Mouse (Mus musculus) MEL (cell line): ENCODE results near the gene Ctnnbl1. TPM values are rescaled to one million over a fixed set of nuclear protein-coding genes. Genes with fewer than 3 reads are reported as not detected.

Source experiments
- DNase-seq: peaks from one replicate; pipeline ENCODE4 v3.0.0; 2011; ENCODE audit warnings: low read depth, low spot score
- H3K27ac ChIP-seq: 2 replicates; pipeline ENCODE4 v1.5.1; 2012; ENCODE audit warnings: low read depth, mild to moderate bottlenecking, control low read depth, low read length, moderate library complexity; ENCODE audit not compliant: control insufficient read depth
- H3K27me3 ChIP-seq, 2 experiments: fragments of 150-350 bp in 1 of 2; sonication (generic) in 1 of 2; 2 replicates each; pipeline ENCODE4 v1.6.1; 2012; ENCODE audit warnings: low read length in 2 of 2, mild to moderate bottlenecking in 2 of 2, improper control_type of control experiment in 1 of 2, moderate library complexity in 1 of 2; ENCODE audit not compliant: insufficient read depth in 2 of 2, control insufficient read depth in 1 of 2
- H3K36me3 ChIP-seq, 2 experiments: 2 replicates each; pipeline ENCODE4 v1.6.1; 2012 to 2014; ENCODE audit warnings: low read length in 2 of 2, improper control_type of control experiment in 1 of 2, inconsistent platforms in 1 of 2, mild to moderate bottlenecking in 1 of 2; ENCODE audit not compliant: insufficient read depth in 2 of 2, control insufficient read depth in 1 of 2
- H3K4me1 ChIP-seq, 2 experiments: fragments of 150-350 bp in 1 of 2; sonication (generic) in 1 of 2; 2 replicates each; pipeline ENCODE4 v1.6.1; 2012; ENCODE audit warnings: low read length in 2 of 2, improper control_type of control experiment in 1 of 2, mild to moderate bottlenecking in 1 of 2; ENCODE audit not compliant: insufficient read depth in 2 of 2, control insufficient read depth in 1 of 2
- H3K4me3 ChIP-seq, 2 experiments: fragments of 150-350 bp in 1 of 2; sonication (generic) in 1 of 2; 2 replicates each; pipeline ENCODE4 v1.5.1; 2012; ENCODE audit warnings: low read depth in 2 of 2, low read length in 2 of 2, mild to moderate bottlenecking in 2 of 2, moderate library complexity in 2 of 2, control low read depth in 1 of 2, improper control_type of control experiment in 1 of 2; ENCODE audit not compliant: control insufficient read depth in 1 of 2, insufficient read depth in 1 of 2
- H3K79me2 ChIP-seq: 2 replicates; pipeline ENCODE4 v1.6.1; 2012; ENCODE audit warnings: mild to moderate bottlenecking, low read length, moderate library complexity; ENCODE audit not compliant: control insufficient read depth, poor library complexity, insufficient read depth
- H3K9ac ChIP-seq: 2 replicates; pipeline ENCODE4 v1.6.1; 2012; ENCODE audit warnings: low read depth, mild to moderate bottlenecking, control low read depth, low read length, moderate library complexity; ENCODE audit not compliant: control insufficient read depth, poor library complexity, severe bottlenecking
- H3K9me3 ChIP-seq: fragments of 150-350 bp; sonication (generic); replicated peaks from 2 replicates; pipeline ENCODE4 v1.6.1; 2012; ENCODE audit warnings: mild to moderate bottlenecking, low read length, improper control_type of control experiment, moderate library complexity; ENCODE audit not compliant: insufficient read depth
- CHD2 ChIP-seq: IDR thresholded peaks from 2 replicates; pipeline ENCODE4 v1.6.1; 2011; ENCODE audit warnings: low read length, improper control_type of control experiment
- CTCF ChIP-seq, 3 experiments: IDR thresholded peaks in 2 of 3; conservative IDR thresholded peaks in 1 of 3; 2 replicates each; pipeline ENCODE4 v1.5.1; 2011 to 2012; ENCODE audit warnings: low read length in 3 of 3, low read depth in 2 of 3, mild to moderate bottlenecking in 2 of 3, improper control_type of control experiment in 1 of 3, inconsistent platforms in 1 of 3, mixed read lengths in 1 of 3, moderate library complexity in 1 of 3; ENCODE audit not compliant: control insufficient read depth in 1 of 3, insufficient read depth in 1 of 3, poor library complexity in 1 of 3, severe bottlenecking in 1 of 3
- E2F4 ChIP-seq: IDR thresholded peaks from 2 replicates; pipeline ENCODE4 v1.6.1; 2011; ENCODE audit warnings: low read depth, low read length, improper control_type of control experiment, borderline replicate concordance
- ETS1 ChIP-seq: IDR thresholded peaks from 2 replicates; pipeline ENCODE4 v1.6.1; 2012; ENCODE audit warnings: low read depth, mild to moderate bottlenecking, inconsistent platforms, low read length, improper control_type of control experiment, moderate library complexity
- GATA1 ChIP-seq: IDR thresholded peaks from 2 replicates; pipeline ENCODE4 v1.6.1; 2011; ENCODE audit warnings: low read depth, low read length, improper control_type of control experiment
- HCFC1 ChIP-seq: IDR thresholded peaks from 2 replicates; pipeline ENCODE4 v1.6.1; 2012; ENCODE audit warnings: low read depth, mild to moderate bottlenecking, inconsistent platforms, low read length, improper control_type of control experiment, moderate library complexity
- JUND ChIP-seq: IDR thresholded peaks from 2 replicates; pipeline ENCODE4 v1.6.1; 2011; ENCODE audit warnings: low read depth, mild to moderate bottlenecking, improper control_type of control experiment, low read length
- KAT2A ChIP-seq: conservative IDR thresholded peaks from 2 replicates; pipeline ENCODE4 v1.6.1; 2012; ENCODE audit warnings: low read depth, low read length, improper control_type of control experiment, inconsistent platforms
- MAFK ChIP-seq: IDR thresholded peaks from 2 replicates; pipeline ENCODE4 v1.6.1; 2011; ENCODE audit warnings: low read depth, mild to moderate bottlenecking, low read length, improper control_type of control experiment, borderline replicate concordance
- MAX ChIP-seq: IDR thresholded peaks from 2 replicates; pipeline ENCODE4 v1.6.1; 2011; ENCODE audit warnings: low read length, improper control_type of control experiment
- MAZ ChIP-seq: IDR thresholded peaks from 2 replicates; pipeline ENCODE4 v1.6.1; 2012; ENCODE audit warnings: low read depth, mild to moderate bottlenecking, inconsistent platforms, low read length, improper control_type of control experiment
- MXI1 ChIP-seq: IDR thresholded peaks from 2 replicates; pipeline ENCODE4 v1.6.1; 2011; ENCODE audit warnings: mild to moderate bottlenecking, low read depth, low read length, improper control_type of control experiment
- MYB ChIP-seq: IDR thresholded peaks from 2 replicates; pipeline ENCODE4 v1.6.1; 2011; ENCODE audit warnings: mild to moderate bottlenecking, low read depth, low read length, improper control_type of control experiment
- NELFE ChIP-seq: IDR thresholded peaks from 2 replicates; pipeline ENCODE4 v1.6.1; 2011; ENCODE audit warnings: low read depth, low read length, improper control_type of control experiment
- POLR2AphosphoS2 ChIP-seq: IDR thresholded peaks from 2 replicates; pipeline ENCODE4 v1.6.1; 2011; ENCODE audit warnings: low read length, improper control_type of control experiment
- POLR2AphosphoS5 ChIP-seq: IDR thresholded peaks from 2 replicates; pipeline ENCODE4 v1.6.1; 2012; ENCODE audit warnings: low read depth, borderline replicate concordance, mild to moderate bottlenecking, inconsistent platforms, low read length, moderate library complexity, mixed read lengths
- RAD21 ChIP-seq: IDR thresholded peaks from 2 replicates; pipeline ENCODE4 v1.6.1; 2011; ENCODE audit warnings: mild to moderate bottlenecking, low read depth, low read length, improper control_type of control experiment
- RCOR1 ChIP-seq: IDR thresholded peaks from 2 replicates; pipeline ENCODE4 v1.6.1; 2012; ENCODE audit warnings: low read depth, mild to moderate bottlenecking, inconsistent platforms, low read length, improper control_type of control experiment
- SMC3 ChIP-seq: IDR thresholded peaks from 2 replicates; pipeline ENCODE4 v1.6.1; 2011; ENCODE audit warnings: low read depth, low read length, improper control_type of control experiment
- TAL1 ChIP-seq: IDR thresholded peaks from 2 replicates; pipeline ENCODE4 v1.6.1; 2012; ENCODE audit warnings: mild to moderate bottlenecking, inconsistent platforms, low read length, moderate library complexity, mixed read lengths
- TCF12 ChIP-seq: IDR thresholded peaks from 2 replicates; pipeline ENCODE4 v1.6.1; 2014; ENCODE audit warnings: low read depth, mild to moderate bottlenecking, inconsistent platforms, low read length, improper control_type of control experiment, moderate library complexity
- USF2 ChIP-seq, 2 experiments: IDR thresholded peaks; 2 replicates each; pipeline ENCODE4 v1.6.1; 2011 to 2012; ENCODE audit warnings: improper control_type of control experiment in 2 of 2, low read length in 2 of 2, borderline replicate concordance in 1 of 2, inconsistent platforms in 1 of 2, low read depth in 1 of 2, mild to moderate bottlenecking in 1 of 2; ENCODE audit not compliant: insufficient read depth in 1 of 2
- polyA plus RNA-seq, 2 experiments: library from polyadenylated mRNA; stranded (reverse) in 1 of 2; unstranded in 1 of 2; fragments of >175 nt in 1 of 2; fragments of >200 nt in 1 of 2; gene quantifications; 2 replicates each; pipeline versions ENCODE4 v1.2.1 to v1.2.4; 2012; ENCODE audit warnings: low replicate concordance in 2 of 2, low read depth in 1 of 2; ENCODE audit not compliant: insufficient read length in 2 of 2, insufficient read depth in 1 of 2, missing spikeins in 1 of 2
- total RNA-seq: library from RNA; depleted of rRNA; stranded (reverse); fragments of 300-350 nt; gene quantifications from 2 replicates; pipeline ENCODE4 v1.2.3, GENCODE M21; 2012

Gene Ctnnbl1
- total and polyA plus RNA-seq, 3 experiments: 60.7 to 61.7 TPM; not detected in 1

- Histone ChIP-seq H3K4me3 (no peak overlapping the region), H3K27me3 (peaks cover 0 to 4% of the 10 kb centered on the region in 2 experiments; a peak in 1 of 4 replicates), H3K4me1 (no peaks in the 10 kb centered on the region), H3K36me3 (no peaks in the 10 kb centered on the region), H3K27ac (no peak overlapping the region), H3K79me2 (no peaks in the 10 kb centered on the region), H3K9me3 (no peaks in the 10 kb centered on the region), H3K9ac (no peak overlapping the region)
- TF ChIP-seq POLR2AphosphoS5 (no peak), MYB (no peak), JUND (no peak), ETS1 (no peak), RAD21 (no peak), CHD2 (no peak), GATA1 (no peak), E2F4 (no peak), CTCF (IDR thresholded peaks at IDR 0.05 in 2 of 3, conservative IDR thresholded peaks at IDR 0.05 in 1 of 3; ENCODE audit: control insufficient read depth in 1 of 3, insufficient read depth in 1 of 3, low read depth in 2 of 3, low read length in 3 of 3, poor library complexity in 1 of 3, severe bottlenecking in 1 of 3) (no peak)
- no peak for DNase-seq
Measured at GRCm38 (mm10) chr2:157927815-157928214, 190.6 kb downstream of the Ctnnbl1 start.

GRCm38 (mm10) chr2:157932655-157933054 is 195.5 kb downstream of the Ctnnbl1 start:
- DNase-seq: peak; percentile 5
- Histone ChIP-seq H3K36me3 (no peaks in the 10 kb centered on the region), H3K79me2 (no peaks in the 10 kb centered on the region), H3K9ac (no peak overlapping the region), H3K9me3 (no peaks in the 10 kb centered on the region), H3K27me3 (peaks cover 0 to 4% of the 10 kb centered on the region in 2 experiments; a peak in 1 of 4 replicates), H3K4me3 (no peak overlapping the region), H3K27ac (no peak overlapping the region), H3K4me1 (peaks cover 0 to 7% of the 10 kb centered on the region in 2 experiments; a peak in 2 of 4 replicates)
- TF ChIP-seq TCF12 (no peak), HCFC1 (no peak), MAZ (no peak), MAX (no peak), MAFK (no peak), USF2 (IDR thresholded peaks at IDR 0.05; ENCODE audit: borderline replicate concordance in 1 of 2, insufficient read depth in 1 of 2, low read depth in 1 of 2, low read length in 2 of 2) (no peak), RCOR1 (no peak), POLR2AphosphoS2 (no peak), ETS1 (no peak), TAL1 (no peak), NELFE (no peak), SMC3 (peak; percentile 41; the same call in 1 of the 2 replicates), KAT2A (no peak), CTCF (IDR thresholded peaks at IDR 0.05 in 2 of 3, conservative IDR thresholded peaks at IDR 0.05 in 1 of 3; ENCODE audit: control insufficient read depth in 1 of 3, insufficient read depth in 1 of 3, low read depth in 2 of 3, low read length in 3 of 3, poor library complexity in 1 of 3, severe bottlenecking in 1 of 3) (peak in 2 of 3 experiments; percentile 6 to 16; a peak in 1 of 6 replicates), E2F4 (no peak), MXI1 (no peak)
